Mouse (Mus musculus) forebrain, embryonic 16.5 days (tissue): ENCODE measurements around the gene Apeh. TPM values are rescaled to one million over a fixed set of nuclear protein-coding genes. Genes with fewer than 3 reads are reported as not detected.

ENCODE experiments used
- ATAC-seq: fragments of 200-750 bp; cut with Nextera tagmentation; 2 replicates; pipeline ENCODE4 v1.8.0; 2017; ENCODE audit warnings: mild to moderate bottlenecking, moderate library complexity
- H3K27ac ChIP-seq: fragments of 300-500 bp; sonication (generic); 2 replicates; pipeline ENCODE4 v1.5.1; 2014; ENCODE audit warnings: low read length, control low read depth
- H3K27me3 ChIP-seq: fragments of 300-500 bp; sonication (generic); replicated peaks from 2 replicates; pipeline ENCODE4 v1.6.1; 2014; ENCODE audit warnings: low read length; ENCODE audit not compliant: control insufficient read depth, insufficient read depth
- H3K36me3 ChIP-seq: fragments of 300-500 bp; sonication (generic); 2 replicates; pipeline ENCODE4 v1.6.1; 2014; ENCODE audit not compliant: control insufficient read depth, insufficient read depth
- H3K4me1 ChIP-seq: fragments of 300-500 bp; sonication (generic); replicated peaks from 2 replicates; pipeline ENCODE4 v1.6.1; 2014; ENCODE audit warnings: low read length; ENCODE audit not compliant: control insufficient read depth, insufficient read depth
- H3K4me2 ChIP-seq: fragments of 300-500 bp; sonication (generic); 2 replicates; pipeline ENCODE4 v1.6.1; 2014; ENCODE audit warnings: mild to moderate bottlenecking, low read length, control low read depth
- H3K4me3 ChIP-seq: fragments of 300-500 bp; sonication (generic); replicated peaks from 2 replicates; pipeline ENCODE4 v1.5.1; 2014; ENCODE audit warnings: mild to moderate bottlenecking, low read length, control low read depth
- H3K9ac ChIP-seq: fragments of 300-500 bp; sonication (generic); replicated peaks from 2 replicates; pipeline ENCODE4 v1.6.1; 2014; ENCODE audit warnings: low read depth, low read length, control low read depth
- H3K9me3 ChIP-seq: fragments of 300-500 bp; sonication (generic); 2 replicates; pipeline ENCODE4 v1.6.1; 2016; ENCODE audit warnings: low read length; ENCODE audit not compliant: control insufficient read depth
- WGBS: fragments of 180-500 bp; shearing (Covaris S2); extraction: QIAGEN DNeasy Blood & Tissue Kit; methylation state at CpG from one replicate; pipeline ENCODE4 v1.1.7; 2014; 5-methylcytosine and 5-hydroxymethylcytosine counted together
- polyA plus RNA-seq: library from polyadenylated mRNA; unstranded; fragments of >200 nt; fragmentation: Nextera tagmentation; extraction: Ambion mirVana; gene quantifications from 2 replicates; pipeline ENCODE4 v1.2.1, GENCODE M21; 2015

Apeh gene
- polyA plus RNA-seq, 1 experiment from 2014 or later, result 46.2 TPM

DNA sequence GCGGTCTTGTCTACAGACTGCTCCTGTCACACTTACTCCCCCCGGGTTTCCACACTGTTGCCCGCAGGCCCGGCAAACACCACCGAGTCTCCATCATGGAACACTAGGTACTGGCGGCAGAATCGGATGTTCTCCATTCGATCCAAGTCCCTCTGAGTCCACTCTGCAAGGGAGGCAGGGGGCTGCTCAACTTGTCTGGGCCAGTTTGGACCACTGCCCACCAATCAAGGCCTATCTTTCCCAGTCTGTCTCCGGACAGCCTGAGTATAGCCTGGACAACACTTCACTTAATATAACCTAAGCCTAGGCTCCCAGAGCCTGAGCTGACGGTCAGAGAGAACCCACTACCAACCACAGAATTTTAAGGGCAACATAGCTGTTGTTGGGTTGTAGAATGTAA, 820 bp downstream of the Apeh start:
- no peaks in the 10 kb centered on the region for H3K9me3 ChIP-seq
- peaks cover 19% of the 10 kb centered on the region for H3K36me3 ChIP-seq
- no peaks in the 10 kb centered on the region for H3K27me3 ChIP-seq
- 74% methylated on average over 10 of the region's 10 CpGs for WGBS
- no peak for ATAC-seq
- no peak overlapping the region for H3K27ac ChIP-seq
- peaks cover 16% of the 10 kb centered on the region for H3K4me1 ChIP-seq
- peak overlapping the region; percentile 84 for H3K4me2 ChIP-seq
- peak overlapping the region; percentile 67 for H3K9ac ChIP-seq
- H3K4me3 ChIP-seq, result peak overlapping the region; percentile 63

DNA sequence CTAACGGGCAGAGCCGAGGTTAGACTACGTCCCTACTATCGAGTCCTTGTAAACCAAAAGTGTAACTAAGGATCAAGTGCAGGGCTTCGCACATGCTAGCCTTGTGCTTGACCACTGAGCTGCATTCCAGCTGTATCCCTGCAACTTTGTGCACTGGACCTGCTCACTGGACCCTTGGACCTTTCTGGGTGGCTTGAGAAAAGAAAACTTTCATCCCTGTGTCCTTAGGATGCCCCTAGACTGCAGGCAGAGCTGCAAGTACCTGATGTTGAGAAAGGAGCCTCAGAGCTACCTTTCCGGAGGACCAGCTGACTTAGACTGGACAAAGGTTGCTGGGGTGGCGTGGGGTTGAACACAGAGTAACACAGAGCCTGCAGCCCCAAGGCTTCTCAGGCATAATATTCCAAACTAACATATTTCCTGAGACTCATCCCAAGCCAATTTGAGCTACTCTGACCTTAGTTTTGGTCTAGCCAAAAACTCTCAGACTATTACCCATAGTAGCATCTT, 3.7 kb downstream of the Apeh start:
- H3K27me3 ChIP-seq, result no peaks in the 10 kb centered on the region
- peaks cover 14% of the 10 kb centered on the region for H3K4me1 ChIP-seq
- no peak for ATAC-seq
- no peak overlapping the region for H3K4me3 ChIP-seq
- no peak overlapping the region for H3K4me2 ChIP-seq
- no peak overlapping the region for H3K27ac ChIP-seq
- no peak overlapping the region for H3K9ac ChIP-seq
- no peaks in the 10 kb centered on the region for H3K9me3 ChIP-seq
- WGBS, result 94% methylated on average over 7 of the region's 7 CpGs
- peaks cover 22% of the 10 kb centered on the region for H3K36me3 ChIP-seq

DNA sequence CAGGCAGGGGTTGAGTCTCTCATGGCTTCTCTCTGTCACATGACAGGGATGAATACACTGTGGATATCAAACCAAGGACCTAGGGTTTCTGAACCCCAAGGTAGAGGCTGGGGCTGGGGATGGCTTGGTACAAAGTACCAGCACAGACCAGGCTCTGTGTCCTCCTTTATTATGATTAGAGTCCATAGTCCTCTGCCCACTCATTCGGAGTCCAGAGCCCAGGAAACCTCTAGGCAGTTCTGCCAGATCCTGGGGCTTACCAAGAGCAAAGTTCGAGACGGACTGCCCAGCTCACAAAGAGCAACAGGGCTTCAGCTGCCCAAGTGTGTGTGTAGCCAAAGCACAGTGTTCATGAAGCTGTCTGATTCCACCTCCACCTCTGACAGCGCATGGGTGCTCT, 9.1 kb downstream of the Apeh start:
- H3K4me3 ChIP-seq, result no peak overlapping the region
- peaks cover 2% of the 10 kb centered on the region; the same call in 1 of the 2 replicates for H3K4me1 ChIP-seq
- 92% methylated on average over 4 of the region's 4 CpGs for WGBS
- H3K9me3 ChIP-seq, result no peaks in the 10 kb centered on the region
- peaks cover 22% of the 10 kb centered on the region for H3K27me3 ChIP-seq
- H3K4me2 ChIP-seq, result no peak overlapping the region
- H3K9ac ChIP-seq, result no peak overlapping the region
- no peak overlapping the region for H3K27ac ChIP-seq
- ATAC-seq, result no peak
- H3K36me3 ChIP-seq, result peaks cover 18% of the 10 kb centered on the region

DNA sequence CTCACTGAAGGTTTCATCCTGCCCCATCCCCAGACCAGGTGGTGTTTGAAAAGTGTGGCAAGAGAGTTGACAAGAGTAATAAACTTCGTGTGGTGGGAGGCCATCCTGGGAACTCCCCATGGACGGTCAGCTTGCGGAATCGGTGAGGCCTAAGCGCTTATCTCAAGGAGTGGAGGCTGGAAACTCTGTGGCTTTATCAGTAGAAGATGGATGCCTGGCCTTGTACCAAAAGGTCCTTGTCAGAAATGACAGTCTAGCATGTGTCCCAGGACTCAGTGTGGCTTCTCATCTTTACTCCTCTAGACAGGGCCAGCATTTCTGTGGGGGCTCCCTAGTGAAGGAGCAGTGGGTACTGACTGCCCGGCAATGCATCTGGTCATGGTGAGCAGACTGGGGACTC, 10.8 kb downstream of the Apeh start:
- 87% methylated on average over 6 of the region's 6 CpGs for WGBS
- Histone ChIP-seq H3K4me3 (no peak overlapping the region), H3K27ac (no peak overlapping the region), H3K36me3 (peaks cover 13% of the 10 kb centered on the region), H3K9ac (no peak overlapping the region), H3K9me3 (no peaks in the 10 kb centered on the region), H3K27me3 (peaks cover 22% of the 10 kb centered on the region), H3K4me2 (no peak overlapping the region), H3K4me1 (peaks cover 9% of the 10 kb centered on the region)
- no peak for ATAC-seq

DNA sequence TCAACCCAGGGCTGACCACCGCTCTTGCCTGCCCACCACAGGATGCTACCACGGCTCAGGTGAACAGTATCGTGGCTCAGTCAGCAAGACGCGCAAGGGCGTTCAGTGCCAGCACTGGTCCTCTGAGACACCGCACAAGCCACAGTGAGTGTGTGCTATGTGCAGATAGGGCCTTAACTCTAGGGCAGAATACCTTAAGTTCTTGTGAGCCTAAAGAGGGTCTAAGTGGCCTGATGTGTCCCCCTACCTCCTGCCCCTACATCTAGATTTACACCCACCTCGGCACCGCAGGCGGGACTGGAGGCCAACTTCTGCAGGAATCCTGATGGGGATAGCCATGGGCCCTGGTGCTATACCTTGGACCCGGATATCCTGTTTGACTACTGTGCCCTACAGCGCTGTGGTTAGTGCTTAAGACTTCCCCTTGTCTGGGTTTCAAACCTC, 11.4 kb downstream of the Apeh start, which contains the start of gene Rnf123:
TSS of gene Rnf123 (minus strand) at position 359 of the 444 bp plus-strand sequence.
- ATAC-seq, result no peak
- H3K4me1 ChIP-seq, result peaks cover 14% of the 10 kb centered on the region
- H3K36me3 ChIP-seq, result peaks cover 13% of the 10 kb centered on the region
- H3K4me3 ChIP-seq, result no peak within 1 kb of the TSS
- H3K9ac ChIP-seq, result no peak within 1 kb of the TSS
- H3K9me3 ChIP-seq, result no peaks in the 10 kb centered on the region
- peaks cover 22% of the 10 kb centered on the region for H3K27me3 ChIP-seq
- H3K27ac ChIP-seq, result no peak within 1 kb of the TSS
- peak within 1 kb of the TSS; percentile 14 for H3K4me2 ChIP-seq
- 32% methylated on average over 12 of the region's 12 CpGs for WGBS

DNA sequence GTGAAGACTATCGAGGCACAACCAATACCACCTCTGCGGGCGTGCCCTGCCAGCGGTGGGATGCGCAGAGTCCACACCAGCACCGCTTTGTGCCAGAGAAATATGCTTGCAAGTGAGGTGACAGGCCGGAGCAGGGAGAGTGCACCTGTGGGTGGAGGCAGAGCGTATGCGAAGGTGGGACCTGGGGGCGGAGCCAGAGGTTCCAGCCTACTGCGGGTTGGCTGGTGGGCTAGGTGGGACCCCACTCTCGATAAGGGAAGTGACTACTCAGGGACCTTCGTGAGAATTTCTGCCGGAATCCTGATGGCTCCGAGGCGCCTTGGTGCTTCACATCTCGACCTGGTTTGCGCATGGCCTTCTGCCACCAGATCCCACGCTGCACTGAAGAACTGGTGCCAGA, 11.9 kb downstream of the Apeh start:
- peak overlapping the region; percentile 14 for H3K4me2 ChIP-seq
- peaks cover 22% of the 10 kb centered on the region for H3K27me3 ChIP-seq
- ATAC-seq, result no peak
- no peaks in the 10 kb centered on the region for H3K9me3 ChIP-seq
- peaks cover 17% of the 10 kb centered on the region for H3K4me1 ChIP-seq
- WGBS, result 5% methylated on average over 19 of the region's 19 CpGs
- no peak overlapping the region for H3K4me3 ChIP-seq
- no peak overlapping the region for H3K9ac ChIP-seq
- H3K27ac ChIP-seq, result no peak overlapping the region
- H3K36me3 ChIP-seq, result peaks cover 13% of the 10 kb centered on the region

DNA sequence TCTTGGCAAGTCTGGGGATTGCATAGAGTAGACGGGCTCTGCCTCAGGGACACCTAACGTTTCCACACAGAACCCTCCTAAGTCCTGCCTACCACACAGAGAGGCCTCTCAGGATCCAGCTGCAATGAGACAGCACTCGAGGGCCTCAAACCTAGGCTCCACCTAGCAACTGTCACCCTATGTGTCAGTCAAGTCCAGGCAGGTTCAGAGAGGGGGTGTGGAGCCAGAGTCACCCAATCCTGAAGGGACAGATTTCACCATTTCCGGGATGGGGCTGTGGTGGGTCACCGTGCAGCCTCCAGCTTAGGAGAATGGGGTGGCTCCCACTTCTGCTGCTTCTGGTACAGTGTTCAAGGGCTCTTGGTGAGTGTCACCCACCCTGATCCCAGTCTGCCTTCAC, 14.2 kb downstream of the Apeh start, which contains the start of gene Mst1:
TSS of gene Mst1 (plus strand) at position 269 of the 400 bp plus-strand sequence.
- no peaks in the 10 kb centered on the region for H3K9me3 ChIP-seq
- peak within 1 kb of the TSS; percentile 99 for H3K9ac ChIP-seq
- 83% methylated on average over 5 of the region's 5 CpGs for WGBS
- ATAC-seq, result no peak
- peaks cover 22% of the 10 kb centered on the region for H3K27me3 ChIP-seq
- peaks cover 7% of the 10 kb centered on the region for H3K36me3 ChIP-seq
- H3K27ac ChIP-seq, result no peak within 1 kb of the TSS
- peak within 1 kb of the TSS; percentile 98 for H3K4me3 ChIP-seq
- peak within 1 kb of the TSS; percentile 93 for H3K4me2 ChIP-seq
- H3K4me1 ChIP-seq, result peaks cover 17% of the 10 kb centered on the region

DNA sequence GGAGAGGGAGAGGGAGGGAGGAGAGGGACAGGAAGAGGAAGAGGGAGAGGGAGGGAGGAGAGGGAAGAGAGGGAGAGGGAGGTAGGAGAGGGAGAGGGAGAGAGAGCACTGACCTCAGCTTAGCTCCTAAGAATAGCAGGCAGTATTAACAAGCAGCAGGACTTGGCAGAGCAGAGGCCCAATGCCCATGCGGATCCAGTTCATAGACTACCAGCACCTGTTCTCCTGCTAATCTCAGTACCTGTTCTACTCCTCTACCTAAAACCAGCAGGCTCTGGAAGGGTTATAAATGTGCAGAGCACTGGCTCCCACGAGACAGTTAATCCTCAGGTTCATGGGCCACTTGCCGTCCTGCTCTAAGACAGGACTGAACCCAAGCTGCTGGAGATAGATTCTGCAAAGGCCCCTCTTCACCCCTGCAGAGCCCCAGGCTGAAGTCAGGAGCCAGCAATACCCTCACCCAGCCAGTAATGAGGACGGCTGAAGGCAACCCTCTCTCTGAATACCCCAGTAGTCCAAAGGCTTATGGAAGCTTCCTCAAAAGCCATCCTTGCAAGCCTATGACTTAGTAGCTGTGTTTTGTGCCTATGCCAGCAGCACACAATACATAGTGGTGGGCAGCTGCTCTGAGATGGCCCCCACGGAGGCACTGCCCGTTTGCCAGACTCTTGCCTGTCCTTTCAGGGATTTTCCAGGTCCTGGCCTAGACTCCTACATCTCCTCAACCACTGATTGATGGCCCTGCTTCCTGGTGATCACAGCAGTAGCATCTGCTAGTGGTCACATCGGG, 21.1 kb downstream of the Apeh start:
- Histone ChIP-seq H3K27ac (no peak overlapping the region), H3K4me3 (no peak overlapping the region), H3K36me3 (no peaks in the 10 kb centered on the region), H3K9me3 (no peaks in the 10 kb centered on the region), H3K4me2 (no peak overlapping the region), H3K9ac (no peak overlapping the region), H3K27me3 (no peaks in the 10 kb centered on the region), H3K4me1 (peaks cover 6% of the 10 kb centered on the region)
- no peak for ATAC-seq
- 64% methylated on average over 7 of the region's 7 CpGs for WGBS

DNA sequence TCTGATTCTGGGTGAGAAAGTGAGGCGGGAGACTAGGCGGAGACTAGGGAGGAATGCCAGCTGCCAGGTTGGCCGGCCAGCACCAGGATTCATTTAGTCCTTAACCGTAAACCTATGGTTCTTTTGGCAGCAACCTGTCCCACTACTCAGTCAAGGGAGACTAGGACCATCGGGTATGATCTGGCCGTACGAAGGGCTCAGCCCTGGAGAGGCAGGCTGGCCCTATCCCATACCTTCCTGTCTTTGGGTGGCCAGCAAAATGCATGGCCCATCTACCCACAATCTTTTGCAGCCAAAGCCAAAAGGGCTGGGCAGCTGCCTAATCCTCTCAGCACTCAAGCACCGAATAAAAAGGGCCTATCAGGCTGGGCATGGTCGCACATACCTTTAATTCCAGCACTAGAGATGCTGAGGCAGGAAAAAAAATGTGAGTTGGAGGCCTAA, 21.9 kb downstream of the Apeh start:
- Histone ChIP-seq H3K4me3 (no peak overlapping the region), H3K27me3 (no peaks in the 10 kb centered on the region), H3K4me1 (no peaks in the 10 kb centered on the region), H3K27ac (no peak overlapping the region), H3K9ac (no peak overlapping the region), H3K9me3 (no peaks in the 10 kb centered on the region), H3K36me3 (no peaks in the 10 kb centered on the region), H3K4me2 (no peak overlapping the region)
- no peak for ATAC-seq
- WGBS, result 55% methylated on average over 9 of the region's 9 CpGs
